8 mouse cellular contexts compared by ENCODE assay signal in genomic region chr5:30815120-30815465, GRCm38 (mm10). TPM values are rescaled to one million over a fixed set of nuclear protein-coding genes. Genes with fewer than 3 reads are reported as not detected.
A peak's percentile ranks its signal among the peaks of the same experiment; 100 is the strongest.
DNase-seq lines count a peak whose midpoint lies in the region; ATAC-seq and TF ChIP-seq lines count a peak whose summit lies in the region.

No protein-coding gene starts in this region.

- intact Hi-C loops in heart, postnatal 14 days (cut with DNase I), result no loop called here
- intact Hi-C loops in left cerebral cortex, postnatal 10 days (cut with DNase I), result loop anchor here (5.0 kb wide), 1 partner anchor 42 kb away; no protein-coding TSS in a partner anchor

- H3K4me3 ChIP-seq in heart, embryonic 12.5 days, result peak overlapping the region; percentile 87
- peak overlapping the region; percentile 52 to 90 for H3K4me3 ChIP-seq in ES-E14 (ENCODE audit: insufficient read depth in 1 of 2, low read depth in 1 of 2, low read length in 2 of 2, poor library complexity in 1 of 2, severe bottlenecking in 1 of 2)
- H3K4me3 ChIP-seq in forebrain, embryonic 12.5 days (replicated peaks), result peak overlapping the region; percentile 67
- peak overlapping the region; percentile 66 for H3K4me3 ChIP-seq in liver, embryonic 16.5 days (ENCODE audit: low read depth, low read length)

- no peak for DNase-seq in heart, postnatal 14 days
- no peak for DNase-seq in ES-E14 (ENCODE audit: low read depth, low spot score)
- no peak for DNase-seq in adrenal gland, adult 2 months
- DNase-seq in left cerebral cortex, postnatal 10 days (ENCODE audit: extremely low spot score in 1 of 2, low spot score in 2 of 2), result no peak
- DNase-seq in ovary, postnatal 14 days (ENCODE audit: low spot score), result no peak

- 4% methylated on average over 7 of the region's 7 CpGs for WGBS in heart, embryonic 12.5 days
- WGBS in forebrain, embryonic 12.5 days, result 3% methylated on average over 7 of the region's 7 CpGs
- 16% methylated on average over 7 of the region's 7 CpGs for WGBS in liver, embryonic 16.5 days (ENCODE audit: insufficient replicate concordance)

- peak overlapping the region; percentile 88 for H3K9ac ChIP-seq in heart, embryonic 12.5 days
- H3K9ac ChIP-seq in ES-E14 (ENCODE audit: insufficient read depth, low read depth, low read length, poor library complexity, severe bottlenecking), result peak overlapping the region; percentile 70
- H3K9ac ChIP-seq in forebrain, embryonic 12.5 days, result peak overlapping the region; percentile 80
- H3K9ac ChIP-seq in liver, embryonic 16.5 days (ENCODE audit: low read depth, low read length), result peak overlapping the region; percentile 54

- no peak overlapping the region; the same call in 1 of the 2 replicates for H3K27ac ChIP-seq in heart, embryonic 12.5 days (ENCODE audit: poor library complexity, severe bottlenecking)
- no peak overlapping the region for H3K27ac ChIP-seq in ES-E14 (ENCODE audit: insufficient read depth, low read depth, low read length, poor library complexity, severe bottlenecking)
- peak overlapping the region; percentile 89 for H3K27ac ChIP-seq in forebrain, embryonic 12.5 days
- no peak overlapping the region for H3K27ac ChIP-seq in liver, embryonic 16.5 days (ENCODE audit: low read length)

- no peaks in the 10 kb centered on the region for H3K36me3 ChIP-seq in heart, embryonic 12.5 days
- no peaks in the 10 kb centered on the region for H3K36me3 ChIP-seq in ES-E14 (ENCODE audit: control insufficient read depth, insufficient read depth, low read length, poor library complexity, severe bottlenecking)
- 0 out of 2 replicates have a peak, but pooled peaks cover 3% of the 10 kb centered on the region for H3K36me3 ChIP-seq in forebrain, embryonic 12.5 days (replicated peaks)
- no peaks in the 10 kb centered on the region for H3K36me3 ChIP-seq in liver, embryonic 16.5 days (ENCODE audit: control insufficient read depth, insufficient read depth)

- H3K4me1 ChIP-seq in heart, embryonic 12.5 days (replicated peaks), result peaks cover 21% of the 10 kb centered on the region
- peaks cover 2 to 3% of the 10 kb centered on the region in 2 experiments; a peak in 1 of 4 replicates for H3K4me1 ChIP-seq in ES-E14 (ENCODE audit: control insufficient read depth in 2 of 2, insufficient read depth in 2 of 2, low read length in 2 of 2, poor library complexity in 1 of 2)
- H3K4me1 ChIP-seq in forebrain, embryonic 12.5 days, result peaks cover 33% of the 10 kb centered on the region
- peaks cover 5% of the 10 kb centered on the region for H3K4me1 ChIP-seq in liver, embryonic 16.5 days (ENCODE audit: control insufficient read depth, low read depth, low read length)

- peaks cover 29% of the 10 kb centered on the region for H3K27me3 ChIP-seq in heart, embryonic 12.5 days (replicated peaks)
- H3K27me3 ChIP-seq in forebrain, embryonic 12.5 days, result no peaks in the 10 kb centered on the region
- H3K27me3 ChIP-seq in liver, embryonic 16.5 days (ENCODE audit: control insufficient read depth, insufficient read depth, low read depth, low read length), result peaks cover 31% of the 10 kb centered on the region

- no peaks in the 10 kb centered on the region for H3K9me3 ChIP-seq in heart, embryonic 12.5 days (replicated peaks)
- H3K9me3 ChIP-seq in ES-E14 (ENCODE audit: control insufficient read depth, insufficient read depth, low read depth, low read length), result no peaks in the 10 kb centered on the region
- no peaks in the 10 kb centered on the region for H3K9me3 ChIP-seq in forebrain, embryonic 12.5 days
- no peaks in the 10 kb centered on the region for H3K9me3 ChIP-seq in liver, embryonic 16.5 days (replicated peaks; ENCODE audit: control insufficient read depth, low read length)

- in situ Hi-C loops in ES-E14 (cut with MboI; ENCODE audit: low sequenced_read_pairs in 2 of 2, unreplicated experiment in 2 of 2), result loop anchor here in 1 of 2 experiments (25.0 kb wide), 1 partner anchor 122 kb away; the partner anchor contains the start of gene Cgref1

- ATAC-seq in heart, embryonic 12.5 days (ENCODE audit: insufficient number of reproducible peaks, low FRiP score), result no peak
- no peak for ATAC-seq in forebrain, embryonic 12.5 days (ENCODE audit: low FRiP score)
- ATAC-seq in liver, embryonic 16.5 days (ENCODE audit: low read depth), result 0 out of 2 replicates have a peak, but pooled peaks have one; percentile 15

- H3K4me2 ChIP-seq in heart, embryonic 12.5 days, result peak overlapping the region; percentile 77
- peak overlapping the region; percentile 65 for H3K4me2 ChIP-seq in forebrain, embryonic 12.5 days
- peak overlapping the region; percentile 69 for H3K4me2 ChIP-seq in liver, embryonic 16.5 days (ENCODE audit: low read depth, low read length)

TF ChIP-seq in ES-E14, 5 proteins besides CTCF, POLR2A, EP300 and RAD21:
- TF ChIP-seq HCFC1 (IDR thresholded peaks at IDR 0.05; ENCODE audit: borderline replicate concordance, insufficient read depth, low read length), result no peak
- no peak for TF ChIP-seq MAFK (IDR thresholded peaks at IDR 0.05; ENCODE audit: insufficient read depth, low read depth, low read length)
- no peak for TF ChIP-seq ZNF384 (IDR thresholded peaks at IDR 0.05; ENCODE audit: low read depth, low read length)
- no peak for TF ChIP-seq ZC3H11A (IDR thresholded peaks at IDR 0.05; ENCODE audit: borderline replicate concordance, low read depth, low read length)
- no peak for TF ChIP-seq CHD2 (IDR thresholded peaks at IDR 0.05; ENCODE audit: low read depth, low read length)

RNA-seq across cellular contexts. Expression of gene Mapre3, which starts 0.7 kb away (rescaled TPM):
- 18.3 and 19.6 TPM in 2 replicates for polyA plus RNA-seq in heart, embryonic 12.5 days (2016; fragmentation: Nextera tagmentation; extraction: Ambion mirVana)
- 10 to 100 TPM; 28.1 to 33.1 TPM for total RNA-seq in heart, postnatal 14 days (2021)
- 2.3 and 3.8 TPM in 2 replicates for total RNA-seq in ES-E14 (2012; rRNA removed)
- polyA plus RNA-seq in forebrain, embryonic 12.5 days (2016; fragmentation: Nextera tagmentation; extraction: Ambion mirVana), result 58.4 and 60.5 TPM in 2 replicates
- polyA plus RNA-seq in liver, embryonic 16.5 days (2015; fragmentation: Nextera tagmentation; extraction: Ambion mirVana), result 2.0 and 3.3 TPM in 2 replicates
- 10 to 100 TPM; 60.0 to 79.0 TPM for total RNA-seq in adrenal gland, adult 2 months (2021)
- polyA plus RNA-seq in adrenal gland, adult 2 months (2012; rRNA removed), result 103 and 134 TPM in 2 replicates
- 100 to 1,000 TPM; 191 to 193 TPM for total RNA-seq in left cerebral cortex, postnatal 10 days (2021)

RNA-seq across cellular contexts. Expression of gene Tmem214, which starts 52.7 kb away (rescaled TPM):
- 81.9 and 84.8 TPM in 2 replicates for polyA plus RNA-seq in heart, embryonic 12.5 days (2016; fragmentation: Nextera tagmentation; extraction: Ambion mirVana)
- total RNA-seq in heart, postnatal 14 days (2021), result 10 to 100 TPM; 35.8 to 41.1 TPM
- 66.9 and 90.3 TPM in 2 replicates for total RNA-seq in ES-E14 (2012; rRNA removed)
- polyA plus RNA-seq in forebrain, embryonic 12.5 days (2016; fragmentation: Nextera tagmentation; extraction: Ambion mirVana), result 52.5 and 56.4 TPM in 2 replicates
- polyA plus RNA-seq in liver, embryonic 16.5 days (2015; fragmentation: Nextera tagmentation; extraction: Ambion mirVana), result 40.1 and 41.7 TPM in 2 replicates
- 10 to 100 TPM; 51.9 to 62.2 TPM for total RNA-seq in adrenal gland, adult 2 months (2021)
- polyA plus RNA-seq in adrenal gland, adult 2 months (2012; rRNA removed), result 87.6 and 96.9 TPM in 2 replicates
- 10 to 100 TPM; 61.3 to 66.5 TPM for total RNA-seq in left cerebral cortex, postnatal 10 days (2021)
